Mouse (Mus musculus) layer of hippocampus, adult 11-12 months (tissue): ENCODE data around the gene Gjc1.

Experiments used
- DNase-seq: peaks from one replicate; pipeline ENCODE4 v3.0.0; 2022; ENCODE audit warnings: low spot score

Gjc1 gene

GRCm38 (mm10) chr11:102819021-102819782, at the start of gene Gjc1:
Gene Gjc1, minus strand, starts transcription at chr11:102819700.
- DNase-seq: peak; percentile 13

- DNase-seq: peak; percentile 77
Measured at GRCm38 (mm10) chr11:102864272-102864671, 44.8 kb upstream of the Gjc1 start.

- DNase-seq: peak; percentile 31
Measured at GRCm38 (mm10) chr11:102859933-102860332, 40.4 kb upstream of the Gjc1 start.

- DNase-seq: no peak
Measured at GRCm38 (mm10) chr11:102858951-102859350, 39.5 kb upstream of the Gjc1 start.

GRCm38 (mm10) chr11:102855941-102856340, 36.4 kb upstream of the Gjc1 start:
- no peak for DNase-seq

- no peak for DNase-seq
Measured at GRCm38 (mm10) chr11:102853760-102854159, 34.3 kb upstream of the Gjc1 start.

GRCm38 (mm10) chr11:102851883-102852282, 32.4 kb upstream of the Gjc1 start:
- DNase-seq: peak; percentile 46

- no peak for DNase-seq
Measured at GRCm38 (mm10) chr11:102845926-102846325, 26.4 kb upstream of the Gjc1 start.

GRCm38 (mm10) chr11:102838616-102839150, 19.2 kb upstream of the Gjc1 start:
- no peak for DNase-seq

GRCm38 (mm10) chr11:102838126-102838525, 18.6 kb upstream of the Gjc1 start:
- DNase-seq: no peak

- DNase-seq: no peak
Measured at GRCm38 (mm10) chr11:102837385-102837784, 17.9 kb upstream of the Gjc1 start.

- no peak for DNase-seq
Measured at GRCm38 (mm10) chr11:102836146-102836545, 16.6 kb upstream of the Gjc1 start.

GRCm38 (mm10) chr11:102835549-102835948, 16.0 kb upstream of the Gjc1 start, which contains the start of gene Higd1b:
Gene Higd1b, plus strand, starts transcription at chr11:102835849.
- no peak for DNase-seq

GRCm38 (mm10) chr11:102834219-102834618, 14.7 kb upstream of the Gjc1 start:
- DNase-seq: no peak

GRCm38 (mm10) chr11:102832700-102833297, 13.3 kb upstream of the Gjc1 start:
- no peak for DNase-seq

GRCm38 (mm10) chr11:102830276-102830675, 10.8 kb upstream of the Gjc1 start:
- DNase-seq: no peak

GRCm38 (mm10) chr11:102827097-102827496, 7.6 kb upstream of the Gjc1 start:
- no peak for DNase-seq

GRCm38 (mm10) chr11:102826476-102826875, 7.0 kb upstream of the Gjc1 start:
- no peak for DNase-seq

GRCm38 (mm10) chr11:102821231-102821630, 1.7 kb upstream of the Gjc1 start:
- no peak for DNase-seq

GRCm38 (mm10) chr11:102820432-102820831, 932 bp upstream of the Gjc1 start:
- DNase-seq: no peak

- DNase-seq: no peak
Measured at GRCm38 (mm10) chr11:102819783-102820385, 384 bp upstream of the Gjc1 start.

- no peak for DNase-seq
Measured at GRCm38 (mm10) chr11:102818121-102819020, 1.1 kb downstream of the Gjc1 start.
